Mouse (Mus musculus) liver, adult 2 months (tissue): ENCODE measurements around the gene Rnd2. TPM values are rescaled to one million over a fixed set of nuclear protein-coding genes. Genes with fewer than 3 reads are reported as not detected.
"Not testable (repeated sequence)": the region's sequence is repeated elsewhere in the genome, so short reads cannot be mapped to it uniquely, and the experiment has no call there.

Source experiments
- DNase-seq: peaks from one replicate; pipeline ENCODE4 v3.0.0-alpha.2; 2011; ENCODE audit warnings: low read depth, low spot score; ENCODE audit errors: extremely low read depth
- H3K27ac ChIP-seq: fragments of 200-500 bp; replicated peaks from 2 replicates; pipeline ENCODE4 v1.5.1; 2012; ENCODE audit warnings: low read depth, mild to moderate bottlenecking, control low read depth, inconsistent platforms, low read length; ENCODE audit not compliant: insufficient read depth
- H3K27me3 ChIP-seq: fragments of 200-500 bp; 2 replicates; pipeline ENCODE4 v1.6.1; 2012; ENCODE audit warnings: mild to moderate bottlenecking, moderate library complexity, low read length, inconsistent platforms; ENCODE audit not compliant: control insufficient read depth, insufficient read depth
- H3K36me3 ChIP-seq: fragments of 200-500 bp; 2 replicates; pipeline ENCODE4 v1.6.1; 2012; ENCODE audit warnings: low read length, inconsistent platforms; ENCODE audit not compliant: control insufficient read depth, insufficient read depth
- H3K4me1 ChIP-seq: fragments of 200-500 bp; 2 replicates; pipeline ENCODE4 v1.6.1; 2011; ENCODE audit warnings: low read length; ENCODE audit not compliant: control insufficient read depth, insufficient read depth
- H3K4me3 ChIP-seq: fragments of 200-500 bp; 2 replicates; pipeline ENCODE4 v1.5.1; 2011; ENCODE audit warnings: low read depth, mild to moderate bottlenecking, control low read depth, low read length, moderate library complexity; ENCODE audit not compliant: insufficient read depth
- H3K79me2 ChIP-seq: fragments of 200-500 bp; 2 replicates; pipeline ENCODE4 v1.6.1; 2012; ENCODE audit warnings: inconsistent platforms, mild to moderate bottlenecking, low read length, moderate library complexity; ENCODE audit not compliant: control insufficient read depth, insufficient read depth
- H3K9ac ChIP-seq: fragments of 200-500 bp; 2 replicates; pipeline ENCODE4 v1.6.1; 2012; ENCODE audit warnings: low read depth, mild to moderate bottlenecking, control low read depth, inconsistent platforms, low read length
- CTCF ChIP-seq: fragments of 200-500 bp; IDR thresholded peaks from 2 replicates; pipeline ENCODE4 v1.5.1; 2011; ENCODE audit warnings: low read depth, low read length, control low read depth
- POLR2A ChIP-seq: fragments of 200-500 bp; IDR thresholded peaks from 2 replicates; pipeline ENCODE4 v1.6.1; 2011; ENCODE audit warnings: low read length, control low read depth; ENCODE audit not compliant: insufficient read depth; ENCODE audit errors: extremely low read depth
- WGBS: fragments of 180-500 bp; shearing (Covaris S2); methylation state at CpG from one replicate; pipeline ENCODE4 v1.1.7; 2018; 5-methylcytosine and 5-hydroxymethylcytosine counted together
- polyA plus RNA-seq: library from polyadenylated mRNA; depleted of rRNA; stranded (reverse); fragments of >200 nt; gene quantifications from 2 replicates; pipeline ENCODE4 v1.2.3, GENCODE M21; 2012
- total RNA-seq: library from RNA; depleted of rRNA; stranded (reverse); fragments of >200 nt; gene quantifications from 2 replicates; pipeline ENCODE4 v1.2.3, GENCODE M21; 2014

The Rnd2 gene
- total and polyA plus RNA-seq, 2 experiments = 8.0 to 18.9 TPM

DNA sequence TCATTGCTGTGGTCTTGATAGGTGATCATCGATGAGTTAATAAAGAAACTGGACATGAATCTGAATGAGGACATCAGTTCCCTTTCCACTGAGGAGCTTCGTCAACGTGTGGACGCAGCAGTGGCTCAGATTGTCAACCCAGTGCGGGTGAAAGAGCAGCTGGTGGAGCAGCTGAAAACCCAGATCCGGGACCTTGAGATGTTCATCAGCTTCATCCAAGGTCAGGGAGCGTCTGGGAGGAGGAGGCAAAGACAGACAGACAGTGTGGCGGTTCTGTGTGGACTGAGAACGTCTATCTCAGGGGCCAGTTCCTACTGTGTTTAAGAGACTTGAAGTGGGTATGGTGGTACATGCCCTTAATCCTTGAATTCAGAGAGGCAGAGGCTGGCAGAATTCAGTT, 33.5 kb upstream of the Rnd2 start:
- 93% methylated on average over 9 of the region's 9 CpGs for WGBS
- TF ChIP-seq CTCF (no peak), POLR2A (no peak)
- no peak overlapping the region for H3K27ac ChIP-seq

DNA sequence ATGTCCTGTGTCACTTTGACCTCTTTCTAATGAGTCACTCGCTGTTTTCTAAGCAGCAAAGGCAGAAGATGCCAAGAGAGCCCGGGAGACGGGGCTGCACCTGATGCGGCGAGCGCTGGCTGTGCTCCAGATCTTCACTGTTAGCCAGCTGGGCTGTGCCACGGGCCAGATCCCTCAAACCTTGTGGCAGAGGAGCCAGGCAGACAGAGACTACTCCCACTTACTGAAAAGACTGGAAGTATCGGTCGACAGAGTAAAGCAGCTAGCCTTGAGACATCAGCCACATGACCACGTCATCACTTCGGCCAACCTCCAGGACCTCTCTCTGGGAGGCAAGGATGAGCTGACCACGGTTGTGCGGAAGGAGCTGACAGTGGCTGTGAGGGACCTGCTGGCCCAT, 31.4 kb upstream of the Rnd2 start:
- Histone ChIP-seq H3K27ac (no peak overlapping the region), H3K9ac (no peak overlapping the region), H3K79me2 (no peaks in the 10 kb centered on the region; the same call in 1 of the 2 replicates), H3K27me3 (no peaks in the 10 kb centered on the region), H3K4me3 (no peak overlapping the region), H3K4me1 (no peaks in the 10 kb centered on the region), H3K36me3 (peaks cover 24% of the 10 kb centered on the region)
- DNase-seq = no peak
- 78% methylated on average over 13 of the region's 13 CpGs for WGBS
- TF ChIP-seq POLR2A (no peak), CTCF (no peak)

More for the DNA sequence above, 33.5 kb upstream of the Rnd2 start:
- no peak for DNase-seq
- Histone ChIP-seq H3K9ac (no peak overlapping the region), H3K4me1 (peaks cover 3% of the 10 kb centered on the region), H3K36me3 (peaks cover 24% of the 10 kb centered on the region), H3K79me2 (no peaks in the 10 kb centered on the region; the same call in 1 of the 2 replicates), H3K4me3 (no peak overlapping the region), H3K27me3 (no peaks in the 10 kb centered on the region)

DNA sequence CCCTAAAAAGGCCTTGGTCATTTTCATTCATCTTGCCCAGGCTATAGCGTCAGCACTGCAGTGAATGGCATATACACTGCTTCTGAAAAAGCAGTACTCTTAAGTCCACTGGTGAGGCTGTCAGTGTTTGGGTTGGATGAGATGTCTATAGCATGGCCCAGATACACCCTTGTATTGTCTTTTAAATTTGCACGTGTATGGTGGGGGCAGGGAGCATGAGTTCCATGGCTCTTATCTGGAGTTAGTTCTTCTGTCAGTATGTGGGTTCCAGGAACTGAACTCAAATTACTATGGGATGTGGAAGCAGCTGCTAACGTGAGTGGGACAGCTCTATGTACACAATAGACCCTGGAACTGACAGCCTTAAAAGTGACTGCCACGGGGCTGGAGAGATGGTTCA, 29.0 kb upstream of the Rnd2 start:
- H3K4me1 ChIP-seq = no peaks in the 10 kb centered on the region
- no peaks in the 10 kb centered on the region for H3K27me3 ChIP-seq
- no peak for DNase-seq
- no peak overlapping the region for H3K4me3 ChIP-seq
- H3K9ac ChIP-seq = no peak overlapping the region
- 80% methylated on average over 4 of the region's 4 CpGs for WGBS
- no peaks in the 10 kb centered on the region for H3K79me2 ChIP-seq
- H3K36me3 ChIP-seq = peaks cover 18% of the 10 kb centered on the region
- no peak overlapping the region for H3K27ac ChIP-seq
- TF ChIP-seq POLR2A = no peak
- TF ChIP-seq CTCF = no peak

DNA sequence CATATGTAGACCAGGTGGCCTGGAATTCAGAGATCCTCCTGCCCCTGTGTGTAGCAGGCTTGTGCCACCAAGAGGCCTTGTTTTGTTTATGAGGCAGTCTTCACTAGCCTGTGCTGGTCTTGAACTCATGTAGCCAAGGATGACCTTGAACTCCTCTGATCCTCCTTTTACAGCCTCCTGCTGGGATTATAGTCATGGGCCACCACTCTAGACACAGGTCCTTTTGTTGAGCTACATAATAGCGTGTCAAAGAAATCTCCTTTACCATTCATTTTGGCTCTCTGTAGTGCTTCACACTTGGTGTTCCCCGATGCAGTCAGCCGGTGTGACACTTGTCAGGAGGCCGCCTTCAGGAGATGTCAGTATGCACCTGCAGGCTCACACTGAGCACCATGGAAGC, 27.9 kb upstream of the Rnd2 start:
- no peak for DNase-seq
- TF ChIP-seq POLR2A (no peak), CTCF (no peak)
- Histone ChIP-seq H3K79me2 (no peaks in the 10 kb centered on the region), H3K27ac (no peak overlapping the region), H3K36me3 (peaks cover 11% of the 10 kb centered on the region), H3K4me1 (no peaks in the 10 kb centered on the region), H3K9ac (no peak overlapping the region), H3K4me3 (no peak overlapping the region), H3K27me3 (no peaks in the 10 kb centered on the region)
- WGBS = 94% methylated on average over 4 of the region's 4 CpGs

DNA sequence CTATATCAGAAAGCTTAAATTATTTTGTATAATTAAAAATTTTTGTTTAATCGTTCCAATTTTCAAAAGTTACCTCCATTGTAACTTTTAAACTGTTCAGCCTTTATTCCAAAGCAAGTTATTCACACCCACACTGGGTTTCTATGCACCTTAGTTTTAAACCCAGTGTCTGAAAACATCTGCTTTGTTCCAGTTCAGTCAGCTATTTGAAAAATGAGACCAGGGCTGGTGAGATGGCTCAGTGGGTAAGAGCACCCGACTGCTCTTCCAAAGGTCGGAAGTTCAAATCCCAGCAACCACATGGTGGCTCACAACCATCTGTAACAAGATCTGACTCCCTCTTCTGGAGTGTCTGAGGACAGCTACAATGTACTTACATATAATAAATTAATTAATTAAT, 26.8 kb upstream of the Rnd2 start:
- H3K4me3 ChIP-seq, H3K36me3 ChIP-seq, H3K27ac ChIP-seq, H3K9ac ChIP-seq, H3K79me2 ChIP-seq, H3K4me1 ChIP-seq, H3K27me3 ChIP-seq, DNase-seq: not testable (repeated sequence)
- 52% methylated on average over 3 of the region's 3 CpGs for WGBS

DNA sequence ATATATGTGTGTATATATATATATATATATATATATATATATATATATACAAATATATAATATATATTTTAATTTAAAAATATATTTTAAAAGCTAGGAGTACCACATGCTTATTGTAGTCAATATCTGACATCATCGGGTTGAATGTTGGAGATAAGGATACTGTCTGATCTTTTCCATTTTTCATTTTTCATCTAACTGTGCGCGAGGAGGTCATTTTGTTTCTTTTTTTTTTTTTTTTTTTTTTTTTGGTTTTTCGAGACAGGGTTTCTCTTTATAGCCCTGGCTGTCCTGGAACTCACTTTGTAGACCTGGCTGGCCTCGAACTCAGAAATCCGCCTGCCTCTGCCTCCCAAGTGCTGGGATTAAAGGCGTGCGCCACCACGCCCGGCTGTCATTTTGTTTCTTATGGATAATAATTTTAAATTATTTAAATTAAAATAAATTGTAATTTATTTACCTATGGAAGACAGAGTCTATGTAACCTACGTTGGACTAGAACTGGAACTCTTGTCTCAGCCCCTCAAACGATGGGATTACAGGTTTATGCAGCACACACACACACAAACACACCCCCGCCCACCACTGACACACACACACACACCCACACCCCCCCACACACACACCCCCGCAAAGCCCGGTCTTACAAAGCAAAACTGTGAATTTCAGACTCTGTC, 23.2 kb upstream of the Rnd2 start:
- H3K9ac ChIP-seq = peak overlapping the region; percentile 60; the same call in 1 of the 2 replicates
- 0 out of 2 replicates have a peak overlapping the region, but pooled peaks have one; percentile 15 for H3K4me3 ChIP-seq
- H3K27me3 ChIP-seq, H3K79me2 ChIP-seq, H3K27ac ChIP-seq, DNase-seq: not testable (repeated sequence)
- peaks cover 10% of the 10 kb centered on the region for H3K4me1 ChIP-seq
- H3K36me3 ChIP-seq = peaks cover 17% of the 10 kb centered on the region
- WGBS = 34% methylated on average over 15 of the region's 15 CpGs
